Mouse (Mus musculus): ENCODE measurements at regions not wholly inside any gene's neighbourhood (a gene's known extent, or its start where the extent isn't known, plus 50 kb on each side); places are given as distances from the start of the nearest gene placed in this dataset.
"Not testable (repeated sequence)": the region's sequence is repeated elsewhere in the genome, so short reads cannot be mapped to it uniquely, and the experiment has no call there.

- no peak for DNase-seq
Observed at GRCm38 (mm10) chr7:60293556-60293955, 153.5 kb upstream of the Snrpn start.

GRCm38 (mm10) chr7:60244187-60244866 lies 104.3 kb upstream of the Snrpn start:
- DNase-seq: peak; percentile 23

- DNase-seq: peak; percentile 32
Observed at GRCm38 (mm10) chr7:60243746-60244145, 103.7 kb upstream of the Snrpn start.

- not testable (repeated sequence) for DNase-seq
Observed at GRCm38 (mm10) chr7:60238595-60239195, 98.7 kb upstream of the Snrpn start.

GRCm38 (mm10) chr7:60216358-60217273 lies 76.6 kb upstream of the Snrpn start:
- DNase-seq: not testable (repeated sequence)

Measured in adrenal gland, adult 2 months (tissue).